Mouse (Mus musculus) adrenal gland, adult 10 weeks (tissue): ENCODE data around the gene Gart. TPM values are rescaled to one million over a fixed set of nuclear protein-coding genes. Genes with fewer than 3 reads are reported as not detected.

Experiments
- polyA plus RNA-seq: library from polyadenylated mRNA; stranded (reverse); fragments of 350-450 nt; fragmentation: Illumina TruSeq; extraction: RNeasy Lipid Tissue Mini Kit (QIAGEN cat#74804); gene quantifications from one replicate; pipeline ENCODE4 v1.2.3, GENCODE M21; 2014; ENCODE audit warnings: low read depth, low replicate concordance

Gart gene
- 20.1 TPM for polyA plus RNA-seq

DNA sequence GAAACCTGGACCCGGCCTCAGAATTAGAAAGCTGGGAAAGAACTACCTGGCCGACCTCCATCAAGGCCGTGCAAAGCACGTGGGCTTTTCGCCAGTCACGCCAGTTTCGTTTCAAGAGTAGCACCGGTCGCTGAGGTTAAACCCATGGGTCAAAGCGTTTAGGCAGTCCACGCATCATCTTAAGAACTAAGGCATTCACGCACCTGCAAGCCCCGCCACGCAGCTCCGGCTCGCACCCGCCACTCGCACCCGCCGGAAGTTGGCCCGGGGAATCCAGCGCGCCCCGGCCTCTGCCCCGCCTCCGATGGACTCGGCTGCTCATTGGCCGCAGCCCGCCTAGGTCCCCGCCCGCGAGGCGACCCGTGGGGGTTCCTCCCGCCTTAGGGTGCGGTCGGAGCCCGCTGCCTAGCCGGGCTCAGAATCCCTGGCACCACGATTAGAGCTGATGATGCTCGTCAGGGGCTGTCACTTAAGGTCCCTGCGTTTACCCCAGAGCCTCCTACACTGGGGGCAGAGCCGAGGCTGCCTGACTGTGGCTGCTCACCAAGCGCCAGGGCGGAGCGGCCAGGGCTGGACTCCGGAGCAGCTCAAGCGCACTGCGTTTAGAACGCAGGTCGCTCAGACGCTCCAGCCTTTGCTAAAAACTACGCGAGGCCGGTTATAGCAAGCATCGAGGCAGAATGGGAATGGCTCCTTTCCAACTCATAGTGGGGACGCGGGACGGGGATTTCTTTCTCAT lies at the start of gene Gart:
Gene Gart, minus strand, starts transcription at position 272 of the 739 bp plus-strand sequence.

DNA sequence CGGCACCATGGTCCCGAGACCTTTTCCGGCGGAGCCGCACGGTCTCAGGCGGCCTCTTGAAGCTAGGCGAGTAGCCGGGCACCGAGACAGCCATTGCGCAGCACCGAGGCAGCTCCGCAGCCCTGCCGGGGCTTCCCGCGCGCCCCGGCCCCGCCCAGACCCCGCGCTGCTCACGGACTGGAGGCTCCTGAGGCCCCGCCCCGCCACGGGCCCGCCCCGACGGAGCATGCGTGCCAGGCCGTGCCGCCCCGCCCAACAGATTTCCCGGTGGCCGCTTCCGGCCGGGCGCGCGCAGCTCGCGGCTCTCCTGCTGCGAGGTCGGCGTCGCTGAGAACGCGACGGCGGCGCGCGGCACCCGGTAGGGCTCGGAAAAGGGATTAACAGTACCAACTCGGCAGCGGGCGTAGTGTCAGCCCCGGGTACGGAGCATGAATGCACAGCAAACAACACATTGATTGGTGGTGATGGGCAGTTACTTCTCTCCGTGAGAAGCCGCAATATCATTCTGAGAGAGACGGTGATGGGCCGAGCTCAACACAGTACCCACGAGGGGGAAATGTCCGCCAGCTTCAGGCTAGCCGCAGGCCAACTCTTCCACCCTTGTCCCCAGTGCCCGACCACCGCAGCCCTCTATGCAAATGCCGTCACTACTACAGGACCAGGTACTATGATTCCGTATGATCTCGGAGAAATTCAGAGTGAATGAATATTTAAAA lies 42.0 kb upstream of the Gart start, which contains the start of gene Donson:
Gene Donson, minus strand, starts transcription at position 152 of the 716 bp plus-strand sequence.

DNA sequence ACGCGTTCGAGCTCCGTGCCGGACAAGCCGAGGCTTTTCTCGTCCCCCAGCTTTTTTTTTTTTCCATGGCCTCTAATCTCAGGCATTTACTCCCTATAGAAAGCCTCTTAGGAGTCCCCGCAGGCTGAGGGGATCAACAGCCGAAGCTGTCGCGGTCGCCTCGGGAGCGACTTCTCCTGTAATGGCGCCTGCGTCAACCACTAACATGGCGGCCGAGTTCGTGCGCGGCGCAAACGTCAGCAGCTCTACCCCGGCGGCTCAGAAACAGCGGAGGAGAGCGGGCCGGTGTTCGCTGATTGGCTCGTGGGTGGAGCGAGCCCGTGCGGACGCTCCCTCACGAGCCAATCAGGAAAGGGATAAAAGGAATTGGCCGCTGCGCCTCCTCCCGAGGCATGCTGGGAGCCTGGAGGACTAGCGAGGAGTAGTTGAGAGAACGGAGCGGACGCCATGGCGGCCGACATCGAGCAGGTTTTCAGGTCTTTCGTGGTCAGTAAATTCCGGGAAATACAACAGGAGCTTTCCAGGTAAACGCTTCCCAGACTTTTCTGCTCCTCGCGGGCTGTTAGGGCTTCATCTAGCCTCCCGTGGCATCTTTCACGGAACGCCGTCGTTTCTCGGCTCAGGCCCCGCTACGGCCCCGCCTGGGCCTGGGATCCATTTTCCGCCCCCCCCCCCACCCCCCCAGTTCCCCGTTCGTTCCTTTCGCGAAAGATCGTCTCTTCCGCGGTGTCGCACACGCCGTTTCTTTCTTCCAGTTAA lies 888 bp upstream of the Gart start, which contains the start of gene Son:
Gene Son, plus strand, starts transcription at position 46 of the 759 bp plus-strand sequence.

DNA sequence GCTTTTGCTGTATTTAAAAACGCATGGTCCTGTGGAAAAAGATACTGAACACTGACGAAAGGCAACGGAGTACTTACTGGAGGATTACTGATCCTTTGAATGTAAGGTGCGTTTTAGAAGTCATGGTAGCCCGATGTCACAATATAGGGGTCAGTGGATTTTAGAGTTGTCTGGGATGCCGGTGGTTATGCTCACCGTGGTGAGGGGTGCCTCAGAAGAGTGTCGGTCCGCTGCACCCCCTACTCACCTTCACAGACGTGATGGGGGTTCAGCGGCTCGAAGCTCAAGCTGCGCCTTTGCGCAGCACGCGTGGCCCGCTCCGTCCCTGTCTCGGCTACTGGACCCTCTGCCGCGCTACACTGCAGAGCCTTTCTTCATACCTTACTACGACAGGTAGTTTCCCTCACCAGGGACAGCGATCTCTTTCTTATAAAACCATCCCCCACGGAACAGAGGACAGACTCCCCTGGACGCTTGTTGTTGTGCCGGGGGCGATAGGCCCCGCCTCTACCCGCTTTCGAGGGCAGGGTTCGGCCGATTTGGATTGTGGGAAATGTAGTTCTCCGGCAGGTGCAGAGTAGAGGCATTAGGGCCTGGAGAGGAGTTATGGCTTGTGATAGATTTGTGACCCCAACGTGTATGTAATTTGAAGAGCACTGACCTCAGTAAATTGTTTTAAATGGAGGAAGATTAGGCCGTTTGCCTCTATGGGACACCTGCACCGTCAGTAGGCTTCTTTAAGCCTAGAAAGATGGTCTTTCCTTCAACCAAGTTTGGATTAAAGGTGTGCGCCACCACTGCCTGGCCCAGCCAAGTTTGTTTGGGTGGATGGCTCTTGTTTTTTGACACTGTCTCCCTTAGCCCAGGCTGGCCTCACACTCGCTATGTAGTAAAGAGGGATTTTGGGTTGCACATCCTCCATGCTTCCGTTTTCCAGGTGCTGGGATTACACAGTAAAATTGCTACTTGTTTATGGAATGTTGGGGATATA lies 27.9 kb downstream of the Gart start, which contains the start of gene Dnajc28:
Gene Dnajc28, minus strand, starts transcription at position 516 of the 991 bp plus-strand sequence.

DNA sequence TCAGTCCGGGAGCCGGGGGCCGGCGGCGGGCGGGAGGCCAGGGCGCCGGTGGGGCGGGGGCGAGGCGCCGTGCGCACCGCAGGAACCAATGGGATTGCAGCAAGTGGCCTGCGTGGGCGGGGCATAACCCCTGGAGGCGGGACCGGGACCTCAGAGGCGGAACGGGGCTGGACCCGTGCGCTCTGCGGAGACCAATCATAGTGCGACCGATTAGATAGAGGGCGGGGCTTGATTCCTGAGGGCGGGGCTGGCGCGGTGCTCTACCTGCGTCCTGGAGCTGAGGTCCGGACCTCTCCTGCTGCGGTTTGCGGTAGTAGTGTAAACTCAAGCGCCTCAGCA lies 49.1 kb downstream of the Gart start, which contains the start of gene Tmem50b:
Gene Tmem50b, minus strand, starts transcription at position 129 of the 339 bp plus-strand sequence.

Other genes with a start within 250 kb of the Gart start
- 275 TPM for gene Il10rb, start 240.8 kb downstream of the Gart start, polyA plus RNA-seq
- 122 TPM for gene Ifnar1, start 161.7 kb downstream of the Gart start, polyA plus RNA-seq
- gene Ifngr2, start 99.9 kb downstream of the Gart start, polyA plus RNA-seq: 17.0 TPM
- gene Tmem50b, start 49.2 kb downstream of the Gart start, polyA plus RNA-seq: 96.2 TPM
- gene Dnajc28, start 27.9 kb downstream of the Gart start, polyA plus RNA-seq: 30.4 TPM
- gene Son, start 554 bp upstream of the Gart start, polyA plus RNA-seq: 552 TPM
- gene Donson, start 41.8 kb upstream of the Gart start, polyA plus RNA-seq: 7.6 TPM
- 120 TPM for gene Cryzl1, start 82.0 kb upstream of the Gart start, polyA plus RNA-seq
- gene Itsn1, start 82.3 kb upstream of the Gart start, polyA plus RNA-seq: 20.2 TPM